Mouse (Mus musculus) T-helper 17 cell (primary cell): Measurements from ENCODE around the gene Fam192a.

ENCODE experiments used
- in situ Hi-C, 2 experiments: fragments of 300-600 bp; cut with MboI, MseI; formaldehyde crosslinking; loops; 1 replicate in 1 of 2; 2 replicates in 1 of 2; pipeline ENCODE4 v1.15.1; 2025; ENCODE audit warnings: high pct_unique_total_duplicates in 2 of 2

Fam192a gene

DNA sequence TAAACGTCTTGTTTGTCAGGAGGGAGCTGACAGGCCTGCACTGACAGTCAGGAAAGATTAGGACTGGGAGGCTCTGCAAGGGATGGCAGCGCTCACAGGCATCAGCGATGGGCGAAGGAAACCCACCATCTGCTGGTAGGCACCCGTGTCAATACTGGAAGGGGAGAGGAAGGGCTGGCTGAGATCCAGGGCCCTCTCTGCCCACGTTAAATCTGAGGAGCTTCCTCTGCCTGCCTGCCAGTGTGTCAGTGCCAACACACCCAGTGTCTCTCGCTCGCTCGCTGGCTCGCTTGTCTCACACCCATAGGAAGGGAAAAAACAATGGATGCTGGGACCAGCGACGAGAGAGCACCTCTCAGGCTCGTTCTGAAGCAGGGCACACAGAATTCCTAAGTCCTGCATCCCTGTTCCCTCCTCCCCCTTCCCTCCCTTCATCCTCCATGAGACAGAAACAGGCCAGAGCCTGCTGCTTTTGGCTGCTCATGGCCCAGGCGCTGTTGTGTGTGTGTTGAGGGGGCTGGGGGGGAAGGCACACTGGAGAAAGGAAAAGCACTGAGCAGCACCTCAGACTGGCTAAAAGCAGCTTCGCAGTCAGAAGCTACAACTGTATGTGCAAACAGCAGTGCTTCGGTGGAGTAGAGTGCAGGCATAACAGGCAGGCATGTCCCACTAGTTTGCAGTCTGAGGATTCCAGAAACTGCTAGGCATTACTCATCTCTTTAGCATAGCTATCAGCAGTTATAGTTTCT is 27.5 kb downstream of the Fam192a start:
- in situ Hi-C loops = no loop called here

DNA sequence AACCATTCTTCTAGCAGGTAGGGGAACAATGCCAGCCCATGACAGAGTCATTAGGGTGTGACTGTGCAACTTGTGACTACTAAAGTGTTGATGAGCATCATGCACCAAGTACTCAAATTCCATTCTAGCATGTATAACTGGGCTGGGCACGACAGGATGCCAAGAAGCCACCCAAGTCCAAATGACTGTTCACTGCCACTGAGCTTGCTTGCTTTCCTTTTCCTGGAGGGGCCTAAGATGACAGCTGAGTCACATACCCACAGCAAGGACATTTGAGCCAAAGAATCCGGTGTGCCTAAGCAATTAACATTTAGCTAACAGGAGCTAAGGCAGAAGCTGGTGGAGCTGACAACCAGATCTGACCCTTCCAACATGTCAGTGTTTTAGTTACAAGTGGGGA is 29.9 kb downstream of the Fam192a start:
- in situ Hi-C loops = no loop called here

DNA sequence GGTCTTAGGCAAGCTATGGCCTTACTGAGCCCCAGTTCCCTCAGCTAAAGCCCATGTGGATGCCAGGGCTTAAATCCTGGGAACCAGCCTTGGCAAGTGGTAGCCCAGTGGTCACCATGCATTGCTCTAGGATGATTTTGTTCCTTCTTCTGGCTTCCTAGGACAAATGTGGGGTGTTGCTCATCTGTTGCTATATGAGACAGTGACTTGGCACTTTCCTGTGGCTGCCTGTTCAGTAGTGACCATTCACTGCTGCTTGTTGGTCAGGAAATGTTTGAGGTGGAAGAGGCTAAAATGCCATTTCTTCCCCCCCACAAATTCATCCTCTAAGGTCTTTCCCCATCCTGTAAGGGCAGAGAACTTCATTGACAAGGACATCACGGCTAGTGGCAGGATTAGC is 32.4 kb downstream of the Fam192a start:
- in situ Hi-C loops = no loop called here

DNA sequence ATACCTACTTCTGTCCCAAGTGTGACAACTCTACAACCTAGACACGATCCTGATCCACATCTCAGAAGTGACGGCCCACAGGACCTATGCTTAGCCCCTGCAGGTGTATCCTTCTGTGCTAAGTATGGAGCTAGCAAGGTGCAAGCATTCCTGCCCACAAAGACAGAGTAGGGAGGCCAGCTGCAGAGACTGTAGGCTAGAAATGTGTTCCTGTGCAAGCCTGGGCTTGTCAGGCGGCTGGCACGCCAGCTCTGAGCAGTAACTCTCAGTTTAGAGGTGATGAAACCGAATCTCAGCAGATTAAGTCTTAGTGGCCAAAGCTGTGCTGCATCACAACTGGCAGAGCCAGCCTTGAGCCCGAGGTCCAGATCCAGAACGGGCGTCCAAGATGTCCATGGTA is 33.7 kb downstream of the Fam192a start:
- in situ Hi-C loops = no loop called here

DNA sequence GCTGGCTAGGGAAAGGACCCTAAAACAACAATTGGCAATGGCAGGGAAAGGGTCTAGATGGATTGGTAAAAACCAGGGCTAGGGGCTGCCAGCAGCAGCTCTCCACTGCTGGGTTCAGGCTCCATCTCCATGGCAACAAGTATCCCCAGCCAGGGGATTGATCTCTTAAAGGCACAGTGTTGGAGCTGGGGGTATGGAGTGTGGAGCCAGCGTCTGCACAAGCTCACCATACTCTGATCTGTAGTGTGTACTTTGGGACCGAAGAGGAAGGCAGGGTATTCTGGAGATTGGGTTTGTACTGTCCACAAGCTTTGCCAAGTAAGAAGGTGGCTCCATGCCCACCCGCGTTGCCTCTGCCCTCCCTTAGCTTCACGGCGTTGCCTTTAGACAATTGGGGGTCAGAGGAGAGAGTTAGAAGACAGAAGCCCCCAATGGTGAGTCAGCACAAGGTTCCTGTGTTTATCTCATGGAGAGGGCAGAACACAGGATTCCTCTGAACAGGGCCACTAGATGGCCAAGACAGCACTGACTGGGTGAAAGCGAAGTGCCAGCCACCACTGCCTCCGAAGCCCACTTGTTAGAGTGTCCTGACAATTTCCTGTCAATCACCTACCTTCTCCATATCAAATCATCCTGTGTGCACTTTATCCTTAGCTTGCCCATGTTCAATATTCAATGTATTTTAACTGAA is 34.5 kb downstream of the Fam192a start:
- in situ Hi-C loops = no loop called here

DNA sequence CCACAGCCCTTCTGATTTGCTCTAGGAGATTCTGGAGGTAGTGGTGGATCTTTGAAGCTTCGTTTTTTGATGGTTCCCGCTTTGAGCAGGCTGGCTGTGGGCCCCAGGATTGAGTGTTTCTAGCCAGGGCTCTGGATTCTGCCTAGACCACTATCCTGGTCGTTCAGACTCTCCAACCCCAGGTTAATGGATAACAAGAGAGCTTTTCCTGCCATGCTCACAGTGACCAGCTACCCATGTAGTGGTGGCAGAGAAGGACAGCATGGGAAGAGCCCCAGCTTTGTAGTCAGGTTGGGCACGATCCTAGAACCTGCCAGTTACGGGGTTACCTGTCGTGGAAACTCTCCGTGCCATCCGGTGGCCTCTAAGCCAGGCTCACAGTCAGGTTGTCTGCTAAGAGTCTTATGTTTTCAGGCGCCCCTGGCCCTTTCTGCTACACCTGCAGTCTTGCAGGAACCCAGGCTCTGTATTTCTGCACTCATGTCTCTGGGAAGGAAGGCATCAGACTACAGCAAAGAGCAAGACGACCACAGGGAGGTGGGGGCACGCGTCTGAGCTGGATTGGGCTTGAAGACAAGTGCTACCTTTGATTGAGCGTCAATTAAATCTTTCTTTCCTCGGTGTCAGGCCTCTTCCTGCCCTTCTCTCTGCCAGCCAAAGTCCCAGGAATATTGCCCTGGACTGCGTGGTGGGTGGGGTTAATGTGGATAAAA is 35.2 kb downstream of the Fam192a start:
- in situ Hi-C loops = no loop called here

DNA sequence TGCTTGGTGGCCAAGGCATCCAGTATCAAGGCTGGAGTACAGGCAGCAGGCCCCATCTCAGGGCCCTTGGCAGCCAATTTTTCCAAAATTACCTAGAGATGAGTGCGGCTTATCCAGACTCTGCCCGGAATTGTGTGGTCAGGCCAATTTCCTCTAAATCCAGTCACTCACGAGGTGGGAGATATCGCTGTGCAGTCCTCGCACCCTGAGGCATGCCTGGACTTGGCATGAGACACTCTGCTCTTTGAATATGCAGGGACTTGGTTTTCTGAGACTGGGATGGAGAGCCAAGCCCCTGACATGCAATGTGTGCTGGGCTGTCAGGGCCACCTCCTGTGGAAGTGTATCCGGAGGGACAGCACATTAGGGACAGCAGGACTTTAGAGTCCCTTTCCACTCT is 35.8 kb downstream of the Fam192a start:
- in situ Hi-C loops = no loop called here

DNA sequence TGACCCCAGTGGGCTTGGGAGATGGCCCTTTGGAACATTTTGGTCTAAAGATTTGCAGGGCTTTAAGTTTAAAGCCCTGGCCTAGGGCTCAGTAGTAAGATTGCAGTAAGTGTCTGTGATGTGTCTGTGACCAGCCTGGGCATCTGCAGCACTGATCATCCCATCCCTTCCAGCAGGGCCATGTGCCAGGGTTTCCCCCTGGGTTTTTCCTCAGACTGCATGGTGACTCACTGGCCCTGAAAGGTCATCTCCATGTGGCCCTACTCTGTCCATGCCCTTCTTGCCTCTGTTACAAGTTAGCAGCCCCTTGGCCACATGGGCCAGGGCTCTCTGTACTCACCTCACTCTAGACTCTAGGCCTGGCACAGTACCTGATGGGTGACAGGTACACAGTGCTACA is 37.4 kb downstream of the Fam192a start:
- in situ Hi-C loops = no loop called here

DNA sequence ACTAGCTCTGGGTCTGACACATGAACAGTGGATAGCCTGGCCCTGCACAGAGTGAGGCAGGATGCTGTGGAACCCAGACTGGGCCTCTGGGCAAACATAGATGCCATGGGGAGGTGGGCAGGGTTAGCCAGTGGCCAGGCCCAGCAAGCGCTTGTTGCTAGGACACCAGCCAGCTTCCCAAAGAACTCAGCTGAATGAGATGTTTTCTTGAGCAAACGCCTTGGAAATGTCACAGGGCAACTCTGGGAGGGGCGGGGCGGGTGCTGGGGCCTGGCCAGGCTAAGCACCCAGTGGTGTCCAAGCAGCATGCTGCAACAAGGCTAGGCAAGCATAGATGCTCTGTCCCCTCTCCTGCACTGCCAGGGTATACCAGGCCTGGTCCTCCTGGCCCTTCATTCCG is 40.5 kb downstream of the Fam192a start:
- in situ Hi-C loops = no loop called here

DNA sequence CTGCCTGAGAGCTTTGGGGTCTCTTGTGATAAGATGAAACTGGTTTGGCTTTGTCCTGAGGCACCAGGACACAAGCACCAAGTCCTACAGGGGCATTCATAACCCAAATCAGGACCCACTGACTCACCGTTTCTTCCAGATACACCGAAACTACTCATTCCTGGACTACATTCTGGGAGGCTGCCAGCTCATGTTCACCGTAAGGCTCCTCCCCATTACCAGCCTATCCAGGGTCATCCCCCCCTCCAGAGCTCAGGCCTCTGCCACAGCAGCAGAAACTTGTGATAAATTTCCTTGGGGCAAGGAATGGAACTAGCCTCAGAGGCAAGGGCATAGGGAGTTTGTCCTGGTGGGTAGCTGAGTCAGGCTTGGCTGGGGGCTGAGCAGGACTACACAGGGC is 44.5 kb downstream of the Fam192a start:
- in situ Hi-C loops = no loop called here

DNA sequence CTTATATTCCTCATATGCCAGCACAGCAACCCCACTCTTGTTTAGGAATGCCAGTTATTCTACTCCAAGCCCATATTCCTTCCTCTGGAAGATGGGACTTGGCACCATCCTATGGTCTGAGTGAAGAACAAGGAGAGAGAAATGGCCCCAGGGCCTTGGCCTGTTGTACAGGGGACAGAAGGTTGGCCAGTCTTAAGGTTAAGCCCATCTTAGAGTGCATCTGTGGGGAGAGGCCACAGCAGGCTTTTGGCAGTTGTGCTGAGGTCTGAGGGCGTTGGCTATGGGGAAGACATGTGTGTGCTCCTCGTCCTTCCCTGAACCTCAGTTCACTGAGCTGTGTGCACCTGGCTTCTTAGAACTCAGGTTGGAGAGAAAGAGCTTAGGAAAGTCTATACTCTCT is 49.1 kb downstream of the Fam192a start:
- in situ Hi-C loops = no loop called here

DNA sequence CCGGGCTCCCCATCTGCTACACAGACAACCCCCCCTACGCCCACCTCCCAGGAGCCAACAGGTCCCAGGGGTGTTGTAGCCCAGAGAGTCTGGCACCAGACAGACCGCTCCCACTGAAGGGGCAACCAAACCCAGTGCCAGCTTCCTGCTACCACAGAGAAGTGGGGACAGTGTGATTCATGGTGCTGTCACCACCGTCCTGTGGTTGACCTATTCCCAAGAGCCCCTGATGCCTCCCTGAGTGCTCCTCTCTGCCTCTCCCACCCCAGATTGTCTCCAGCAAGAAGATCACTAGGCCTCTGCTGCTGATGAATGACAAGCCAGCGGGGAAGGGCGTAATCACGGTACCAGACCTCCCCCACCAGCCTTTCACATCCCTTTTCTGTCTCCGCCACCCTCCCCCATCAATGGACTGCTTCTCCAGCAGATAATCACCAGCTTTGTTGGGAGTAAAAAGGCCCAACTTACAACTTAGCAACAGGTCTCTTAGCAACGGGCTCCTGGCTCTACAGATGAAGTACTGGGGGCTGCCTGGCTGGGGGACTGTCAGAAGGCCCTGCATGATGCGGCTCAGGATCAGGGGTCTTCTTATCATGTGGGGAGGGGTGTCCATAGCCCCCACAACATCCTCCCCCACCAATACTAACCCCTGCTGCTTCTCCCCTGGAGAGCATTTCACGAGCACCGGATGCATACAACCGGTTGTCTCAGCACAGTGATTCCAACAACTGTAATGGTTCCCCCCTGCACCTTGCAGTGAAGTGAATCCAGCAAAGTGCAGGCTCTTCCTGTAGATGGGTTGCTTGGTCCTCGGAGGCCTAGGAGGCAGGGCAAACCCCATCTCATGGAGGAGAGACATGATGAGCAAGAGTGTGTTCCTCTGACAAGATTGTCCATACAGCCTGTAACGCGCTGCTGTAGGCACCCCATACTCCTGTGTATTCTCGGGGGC is 50.0 kb downstream of the Fam192a start:
- in situ Hi-C loops = no loop called here

DNA sequence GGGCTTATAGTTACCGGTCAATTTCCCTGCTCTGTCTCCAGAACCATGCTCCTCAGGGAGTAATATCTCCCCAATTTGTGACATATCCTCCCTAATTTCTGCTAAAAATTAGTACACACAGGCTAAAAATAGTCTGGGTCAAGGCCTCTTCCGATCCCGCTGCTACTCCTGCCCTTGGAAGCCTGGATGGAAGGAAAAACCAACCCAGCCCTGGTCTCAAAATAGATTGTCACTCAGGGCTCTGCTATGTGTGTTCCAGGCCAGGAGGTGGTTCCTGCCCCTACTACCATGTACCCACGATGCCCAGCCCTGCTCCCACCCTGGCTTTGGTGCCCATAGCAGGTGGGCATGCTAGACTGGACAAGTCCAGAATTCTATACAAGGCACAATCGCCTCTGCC is 51.8 kb downstream of the Fam192a start:
- in situ Hi-C loops = no loop called here

DNA sequence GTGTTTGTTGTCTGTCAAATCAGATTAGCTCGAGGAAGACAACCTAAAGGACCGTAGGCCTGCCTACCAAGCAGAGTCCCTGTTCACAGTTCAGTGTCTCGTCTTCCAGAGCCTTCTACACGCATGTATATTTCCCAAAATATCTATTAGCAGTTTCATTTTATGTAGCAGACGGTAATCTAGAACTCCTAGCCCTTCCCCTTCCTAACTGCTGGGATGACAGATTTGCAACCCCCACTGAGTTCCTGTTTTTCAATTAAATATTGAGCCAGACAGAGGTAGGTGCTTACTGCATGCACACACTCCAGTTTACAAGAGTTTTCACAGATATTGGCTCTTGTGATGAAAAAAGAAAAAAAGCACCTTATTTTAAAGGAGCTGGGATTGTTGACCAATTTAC is 52.3 kb downstream of the Fam192a start:
- in situ Hi-C loops = no loop called here

DNA sequence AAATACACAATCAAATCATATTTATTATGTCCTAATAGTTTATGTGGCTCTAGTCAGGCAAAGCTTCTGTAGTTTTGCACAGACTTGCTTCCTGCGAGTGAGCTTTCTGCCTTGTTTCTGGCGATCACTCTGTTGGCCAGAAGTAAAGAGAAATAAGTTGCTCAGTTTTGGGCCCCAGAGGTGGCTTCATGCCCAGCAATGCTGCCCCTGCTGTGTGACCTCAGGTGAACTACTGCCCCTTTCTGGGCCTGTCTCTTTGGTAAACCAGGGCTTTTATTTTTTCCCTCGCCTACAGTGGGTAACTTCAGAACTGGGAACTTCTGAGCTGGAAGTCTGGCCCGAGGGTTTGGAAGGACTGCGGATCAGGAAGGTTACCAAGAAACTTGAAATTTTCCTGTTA is 52.8 kb downstream of the Fam192a start:
- in situ Hi-C loops = no loop called here

DNA sequence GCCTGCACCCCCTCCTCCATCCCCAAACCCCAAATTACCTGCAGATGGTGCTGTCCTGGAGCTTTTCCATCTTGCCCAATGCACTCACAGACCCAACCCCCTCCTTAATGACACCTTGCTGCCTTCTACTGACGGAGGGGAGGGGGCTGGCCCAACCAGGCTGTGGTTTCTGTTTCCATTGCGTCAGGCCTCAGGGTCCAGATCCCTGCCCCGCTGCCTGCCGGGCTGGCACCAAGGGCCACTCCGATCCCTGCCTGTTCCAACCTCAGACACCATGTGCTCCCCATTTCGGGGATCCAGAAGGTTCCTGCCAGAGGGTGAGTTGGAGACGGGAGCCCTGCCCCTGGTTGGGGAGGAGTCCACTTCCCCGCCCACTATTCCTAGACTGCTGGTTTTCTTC is 57.8 kb downstream of the Fam192a start:
- in situ Hi-C loops = no loop called here

DNA sequence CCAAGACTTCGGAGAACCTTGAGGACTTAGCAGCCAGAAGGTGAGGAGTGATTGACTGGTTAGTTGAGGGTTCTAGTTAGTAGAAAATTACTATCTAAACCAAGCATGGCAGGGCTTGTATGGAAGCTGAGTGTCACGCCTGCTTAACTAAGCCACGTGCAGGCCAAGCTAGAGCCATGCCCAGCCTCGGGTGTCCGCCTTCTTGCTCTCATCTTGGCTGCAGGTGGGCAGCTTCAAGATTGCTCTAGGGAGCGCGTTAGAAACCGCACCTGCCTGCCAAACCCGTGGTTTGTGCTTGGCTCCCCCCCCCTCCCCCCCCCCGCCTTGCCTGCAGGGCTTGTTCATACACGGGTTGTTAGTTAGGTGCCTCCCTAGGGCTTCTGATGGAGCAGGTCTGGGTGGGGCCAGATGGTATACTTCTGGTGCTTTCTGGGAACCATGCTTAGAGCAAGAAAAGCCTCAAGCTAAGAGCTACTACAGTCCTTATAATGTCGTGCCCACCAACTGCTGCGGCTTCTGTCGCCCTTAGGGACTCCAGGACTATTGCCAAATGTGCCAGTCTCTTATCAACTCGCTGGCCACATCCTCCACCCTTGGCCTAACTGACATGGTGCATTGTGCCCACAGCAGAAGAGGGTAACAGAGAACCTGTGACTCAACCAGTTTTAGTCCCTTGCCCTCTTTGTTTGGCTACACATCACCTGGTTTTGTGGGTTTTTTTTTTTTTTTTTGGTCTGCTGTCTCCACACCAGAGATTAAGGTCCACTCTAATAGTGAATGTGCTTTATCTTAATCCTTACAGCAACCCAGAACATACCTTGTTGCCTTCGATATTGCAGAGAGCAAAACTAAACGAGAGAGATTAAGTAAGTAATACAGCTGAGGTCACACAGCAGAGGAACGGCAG is 60.7 kb downstream of the Fam192a start:
- in situ Hi-C loops = no loop called here

DNA sequence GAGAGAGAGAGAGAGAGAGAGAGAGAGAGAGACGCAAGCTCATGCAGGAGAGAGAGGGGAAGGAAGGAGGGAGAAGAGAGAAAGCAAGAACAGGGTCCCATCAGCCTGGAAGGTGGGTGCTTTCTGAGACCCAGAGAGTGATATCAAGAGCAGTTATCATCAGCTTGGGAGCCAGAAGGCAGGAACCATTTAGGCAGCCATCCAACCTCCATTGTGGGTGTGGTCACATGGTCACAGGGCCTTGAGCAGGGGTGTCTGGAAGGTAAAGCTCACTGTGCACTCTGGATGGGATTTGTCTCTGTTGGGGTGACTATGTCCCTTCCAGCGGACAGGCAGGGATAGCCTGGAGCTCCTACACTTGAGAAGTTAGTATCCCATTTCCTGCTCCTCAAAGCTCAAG is 61.8 kb downstream of the Fam192a start:
- in situ Hi-C loops = no loop called here

DNA sequence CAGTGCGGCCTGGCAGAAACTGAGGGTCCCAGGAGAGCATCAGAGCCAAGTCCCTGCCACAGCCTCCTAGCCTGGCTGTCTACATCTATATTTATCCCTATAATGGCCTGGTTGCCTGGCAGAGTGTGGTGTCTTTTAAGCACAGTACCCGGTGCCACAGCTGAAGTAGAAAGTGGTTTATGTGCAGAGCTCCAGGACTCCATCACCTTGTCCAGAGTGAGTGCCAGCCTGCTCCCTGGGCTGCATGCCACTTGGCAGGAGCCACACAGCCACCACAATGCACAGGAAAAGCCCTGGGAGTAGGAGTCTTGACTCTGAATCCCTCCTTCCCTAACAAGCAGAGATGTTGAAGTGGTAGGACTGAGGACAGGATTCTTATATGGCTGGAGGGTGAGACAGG is 64.3 kb downstream of the Fam192a start:
- in situ Hi-C loops = no loop called here

DNA sequence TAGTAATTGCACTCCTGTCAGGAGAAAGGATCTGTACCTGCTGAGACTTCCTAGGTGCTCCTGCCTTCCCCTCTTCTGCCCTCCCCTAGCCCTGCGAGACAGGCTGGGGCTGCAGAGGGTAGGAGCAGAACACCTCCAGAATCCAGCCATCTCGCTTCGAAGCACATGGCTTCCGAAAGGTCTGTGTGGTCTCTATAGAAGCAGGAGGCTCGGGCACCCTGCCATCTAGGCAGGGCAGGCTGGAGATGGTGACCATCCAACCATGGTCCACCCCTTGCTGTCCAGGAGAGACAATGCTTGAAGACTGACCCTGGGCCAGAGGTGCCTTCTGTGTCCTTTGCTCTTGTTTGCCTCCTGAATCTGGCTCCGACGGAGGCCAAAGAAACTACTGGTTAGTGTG is 66.2 kb downstream of the Fam192a start:
- in situ Hi-C loops = no loop called here

DNA sequence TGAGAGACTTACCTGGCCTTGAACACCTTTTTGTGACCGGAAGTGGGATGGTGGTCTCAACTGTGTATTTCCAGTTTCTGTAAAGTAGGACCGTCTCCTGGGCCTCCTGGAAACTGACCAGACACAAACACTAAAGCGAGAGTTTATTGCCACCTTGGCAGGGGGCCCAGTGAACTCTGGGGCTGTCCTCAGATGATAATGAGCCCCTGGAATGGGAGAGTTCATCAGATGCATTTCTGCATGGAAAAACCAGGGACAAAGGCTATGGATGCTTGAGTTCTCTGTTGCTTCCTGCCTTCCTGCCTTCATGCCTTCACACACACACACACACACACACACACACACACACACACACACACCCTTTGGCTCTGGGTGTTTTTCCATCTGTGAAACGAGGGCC is 67.2 kb downstream of the Fam192a start:
- in situ Hi-C loops = no loop called here
